Mouse (Mus musculus): ENCODE measurements around the gene Trpc7. TPM values are rescaled to one million over a fixed set of nuclear protein-coding genes. Genes with fewer than 3 reads are reported as not detected.

Trpc7 gene
- not detected in 2 replicates for polyA plus RNA-seq (2015; fragmentation: Nextera tagmentation; extraction: Ambion mirVana)

GRCm38 (mm10) chr13:56895893-56896292, at the start of gene Trpc7:
TSS of gene Trpc7 (minus strand) at chr13:56895993.

GRCm38 (mm10) chr13:56753192-56753951, 142.4 kb downstream of the Trpc7 start, which contains the start of gene Gm45623:
TSS of gene Gm45623 (minus strand) at chr13:56753827.

Other genes with a start within 250 kb of the Trpc7 start
- gene Smad5, start 193.0 kb downstream of the Trpc7 start, polyA plus RNA-seq (2015; fragmentation: Nextera tagmentation; extraction: Ambion mirVana) = 9.6 and 11.1 TPM in 2 replicates
- gene Gm45623, start 142.2 kb downstream of the Trpc7 start, polyA plus RNA-seq (2015; fragmentation: Nextera tagmentation; extraction: Ambion mirVana) = not detected in 2 replicates

Data from urinary bladder, postnatal 0 days (tissue).